Mouse (Mus musculus) heart, embryonic 14.5 days (tissue): ENCODE measurements at regions not wholly inside any gene's neighbourhood (a gene's known extent, or its start where the extent isn't known, plus 50 kb on each side); places are given as distances from the start of the nearest gene placed in this dataset.

Experiments
- ATAC-seq: fragments of 200-750 bp; cut with Nextera tagmentation; 2 replicates; pipeline ENCODE4 v1.8.0; 2017; ENCODE audit warnings: low read depth, moderate TSS enrichment; ENCODE audit not compliant: insufficient number of reproducible peaks, insufficient read depth, low FRiP score
- H3K27ac ChIP-seq, 2 experiments: fragments of 200-500 bp in 1 of 2; fragments of 300-500 bp in 1 of 2; sonication (generic) in 1 of 2; replicated peaks in 1 of 2; 2 replicates each; pipeline ENCODE4 v1.5.1; 2012 to 2014; ENCODE audit warnings: low read depth in 2 of 2, low read length in 2 of 2, control low read depth in 1 of 2, mild to moderate bottlenecking in 1 of 2, mixed read lengths in 1 of 2; ENCODE audit not compliant: control insufficient read depth in 1 of 2, insufficient read depth in 1 of 2
- H3K27me3 ChIP-seq: fragments of 300-500 bp; sonication (generic); 2 replicates; pipeline ENCODE4 v1.6.1; 2014; ENCODE audit warnings: mild to moderate bottlenecking, low read length, control low read depth; ENCODE audit not compliant: control insufficient read depth, insufficient read depth
- H3K36me3 ChIP-seq: fragments of 300-500 bp; sonication (generic); 2 replicates; pipeline ENCODE4 v1.6.1; 2014; ENCODE audit warnings: mild to moderate bottlenecking, control low read depth, low read length, mixed read lengths; ENCODE audit not compliant: control insufficient read depth, insufficient read depth
- H3K4me1 ChIP-seq, 2 experiments: fragments of 200-500 bp in 1 of 2; fragments of 300-500 bp in 1 of 2; sonication (generic) in 1 of 2; 2 replicates each; pipeline ENCODE4 v1.6.1; 2012 to 2014; ENCODE audit warnings: low read length in 2 of 2, control low read depth in 1 of 2, mixed read lengths in 1 of 2; ENCODE audit not compliant: control insufficient read depth in 2 of 2, insufficient read depth in 2 of 2
- H3K4me2 ChIP-seq: fragments of 300-500 bp; sonication (generic); 2 replicates; pipeline ENCODE4 v1.6.1; 2014; ENCODE audit warnings: mild to moderate bottlenecking, low read length
- H3K4me3 ChIP-seq, 2 experiments: fragments of 200-500 bp in 1 of 2; fragments of 300-500 bp in 1 of 2; sonication (generic) in 1 of 2; 2 replicates each; pipeline ENCODE4 v1.5.1; 2012 to 2014; ENCODE audit warnings: low read length in 2 of 2, mild to moderate bottlenecking in 2 of 2, control low read depth in 1 of 2, low read depth in 1 of 2, moderate library complexity in 1 of 2; ENCODE audit not compliant: control insufficient read depth in 1 of 2, insufficient read depth in 1 of 2
- H3K9ac ChIP-seq: fragments of 300-500 bp; sonication (generic); 2 replicates; pipeline ENCODE4 v1.6.1; 2014; ENCODE audit warnings: mild to moderate bottlenecking, low read length
- H3K9me3 ChIP-seq: fragments of 300-500 bp; sonication (generic); 2 replicates; pipeline ENCODE4 v1.6.1; 2016; ENCODE audit warnings: low read length, control low read depth; ENCODE audit not compliant: control insufficient read depth
- WGBS: fragments of 180-500 bp; shearing (Covaris S2); extraction: QIAGEN DNeasy Blood & Tissue Kit; methylation state at CpG from one replicate; pipeline ENCODE4 v1.1.7; 2014; 5-methylcytosine and 5-hydroxymethylcytosine counted together

DNA sequence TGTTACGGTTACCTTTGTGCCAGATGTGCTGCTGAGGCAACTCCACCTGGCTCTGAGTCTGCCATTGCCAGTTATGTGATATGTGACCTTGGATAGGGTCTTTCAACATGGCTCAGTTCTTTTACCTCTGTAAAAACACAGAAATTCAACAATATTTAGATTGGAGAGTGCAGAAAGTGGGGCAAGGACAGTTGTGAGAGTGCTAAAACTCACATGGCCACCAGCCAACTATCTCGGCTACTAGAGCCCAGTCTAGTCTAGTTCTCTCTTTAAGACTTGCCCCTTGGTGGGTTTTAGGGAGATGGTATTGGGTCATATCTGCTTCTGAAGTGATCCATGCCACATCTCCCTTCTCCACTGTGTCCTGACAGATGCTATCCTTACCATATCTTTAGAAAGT lies 233.0 kb downstream of the Phf14 start:
- Histone ChIP-seq H3K4me2 (no peak overlapping the region), H3K27me3 (no peaks in the 10 kb centered on the region), H3K9me3 (no peaks in the 10 kb centered on the region), H3K36me3 (no peaks in the 10 kb centered on the region), H3K4me1 (peaks cover 0 to 2% of the 10 kb centered on the region in 2 experiments; a peak in 2 of 4 replicates), H3K27ac (no peak overlapping the region), H3K4me3 (no peak overlapping the region), H3K9ac (no peak overlapping the region)
- whole genome bisulfite sequencing = 65% methylated on average over 2 of the region's 2 CpGs
- no peak for ATAC-seq

DNA sequence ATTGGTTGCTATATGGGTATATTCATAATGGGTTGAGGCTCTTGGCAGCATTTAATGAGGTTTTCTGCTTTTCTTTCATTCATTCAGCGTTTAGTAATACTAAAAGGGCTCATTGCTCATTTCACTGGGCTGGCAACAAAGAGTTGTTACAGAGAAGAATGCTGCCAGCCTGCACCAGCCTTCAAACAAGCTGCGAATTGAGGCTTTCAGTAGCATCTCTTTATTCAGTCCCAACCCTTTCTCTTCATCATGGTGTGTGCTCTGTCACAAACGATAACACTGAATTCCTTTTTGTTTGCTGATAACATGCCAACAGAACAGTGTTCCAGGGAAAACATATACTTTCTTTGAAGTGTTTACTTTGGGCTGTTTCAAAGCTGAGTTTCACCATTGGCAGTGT lies 237.6 kb downstream of the Phf14 start:
- Histone ChIP-seq H3K4me3 (no peak overlapping the region), H3K27me3 (no peaks in the 10 kb centered on the region), H3K36me3 (no peaks in the 10 kb centered on the region), H3K9ac (no peak overlapping the region), H3K9me3 (no peaks in the 10 kb centered on the region), H3K4me2 (no peak overlapping the region), H3K4me1 (peaks cover 0 to 2% of the 10 kb centered on the region in 2 experiments; a peak in 2 of 4 replicates), H3K27ac (no peak overlapping the region)
- 57% methylated on average over 3 of the region's 3 CpGs for WGBS
- no peak for ATAC-seq

DNA sequence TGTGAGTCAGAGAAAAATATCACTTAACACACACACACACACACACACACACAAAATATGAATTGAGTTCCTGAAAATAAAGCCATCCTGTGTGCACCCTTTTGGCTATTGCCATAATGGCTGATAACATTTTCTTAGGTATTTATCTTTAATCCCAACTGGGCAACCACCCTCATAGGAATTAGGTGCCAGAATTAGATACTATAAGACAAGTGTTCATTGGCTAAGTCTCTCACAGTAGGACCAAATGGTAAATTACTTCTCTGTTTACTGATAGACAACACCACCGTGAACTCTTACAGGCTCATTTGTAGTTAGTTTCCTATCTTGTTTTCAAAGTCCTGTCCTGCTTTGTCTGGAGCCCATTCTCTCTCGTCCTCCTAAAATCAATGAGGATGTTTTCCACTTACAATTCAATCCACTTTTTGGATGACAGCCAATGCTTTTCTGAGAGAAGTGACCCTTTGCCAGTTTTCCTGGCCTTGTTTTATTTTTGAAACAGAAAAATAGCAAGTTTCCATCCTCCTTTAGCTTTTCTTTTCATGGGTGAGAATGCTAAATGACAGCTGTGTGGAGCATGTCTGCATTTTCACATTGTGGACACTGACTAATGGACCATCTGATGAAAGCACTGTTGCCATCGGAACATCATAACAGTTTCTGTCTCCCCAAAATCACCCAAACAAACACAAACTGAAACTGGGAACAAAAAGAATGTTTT lies 243.2 kb downstream of the Phf14 start:
- Histone ChIP-seq H3K27ac (0 out of 4 replicates have a peak overlapping the region, but pooled peaks of 1 of the 2 experiments have one; percentile 19), H3K9ac (no peak overlapping the region), H3K36me3 (no peaks in the 10 kb centered on the region), H3K4me2 (no peak overlapping the region), H3K4me1 (no peaks in the 10 kb centered on the region), H3K9me3 (no peaks in the 10 kb centered on the region), H3K4me3 (no peak overlapping the region), H3K27me3 (no peaks in the 10 kb centered on the region)
- 43% methylated on average over 3 of the region's 3 CpGs for WGBS
- no peak for ATAC-seq

DNA sequence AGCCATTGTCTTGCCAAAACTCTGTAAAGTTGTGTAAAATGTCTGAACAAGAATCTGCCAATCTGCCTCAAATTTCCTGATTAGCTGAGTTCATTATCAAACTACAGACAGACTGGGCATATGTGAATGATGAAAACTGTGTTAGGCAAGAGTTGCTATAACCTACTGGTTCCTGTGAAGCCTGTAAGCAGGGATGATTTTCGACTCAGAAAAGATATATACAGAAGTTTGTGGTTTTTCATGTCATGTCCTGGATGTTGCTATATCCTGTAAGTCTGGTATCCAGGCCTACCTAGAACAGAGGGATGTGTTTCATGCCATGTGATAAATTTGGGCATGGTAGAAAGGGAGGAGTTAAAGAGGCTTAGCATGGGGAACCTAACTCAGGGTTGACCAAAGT lies 256.4 kb downstream of the Phf14 start:
- no peaks in the 10 kb centered on the region for H3K9me3 ChIP-seq
- ATAC-seq = no peak
- no peak overlapping the region for H3K4me3 ChIP-seq
- WGBS = 67% methylated on average over 1 of the region's 1 CpGs
- H3K27ac ChIP-seq = no peak overlapping the region
- no peak overlapping the region for H3K9ac ChIP-seq
- no peaks in the 10 kb centered on the region for H3K27me3 ChIP-seq
- no peak overlapping the region for H3K4me2 ChIP-seq
- H3K4me1 ChIP-seq = no peaks in the 10 kb centered on the region
- H3K36me3 ChIP-seq = no peaks in the 10 kb centered on the region

DNA sequence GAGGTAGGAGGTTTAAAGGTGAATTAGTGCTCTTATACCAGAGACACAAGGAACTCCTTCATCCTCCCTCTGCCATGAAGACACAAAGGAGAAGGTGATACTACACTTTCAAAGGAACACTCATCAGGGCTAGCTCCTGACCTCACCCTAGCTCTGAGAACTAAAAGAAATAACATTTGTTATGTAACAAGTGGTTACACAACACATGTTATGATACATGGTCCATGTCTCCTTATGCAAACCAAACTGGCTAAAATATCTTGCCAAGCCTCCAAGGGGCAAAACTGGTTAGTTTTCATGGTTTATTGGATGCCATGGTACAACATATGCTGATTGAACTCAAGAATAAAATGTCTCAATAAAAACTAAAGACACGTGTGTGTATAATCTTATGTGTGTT lies 260.9 kb downstream of the Phf14 start:
- Histone ChIP-seq H3K27me3 (no peaks in the 10 kb centered on the region), H3K9me3 (no peaks in the 10 kb centered on the region), H3K9ac (no peak overlapping the region), H3K27ac (no peak overlapping the region), H3K4me1 (no peaks in the 10 kb centered on the region), H3K4me3 (no peak overlapping the region), H3K36me3 (no peaks in the 10 kb centered on the region), H3K4me2 (no peak overlapping the region)
- no peak for ATAC-seq
- 81% methylated on average over 1 of the region's 1 CpGs for WGBS

DNA sequence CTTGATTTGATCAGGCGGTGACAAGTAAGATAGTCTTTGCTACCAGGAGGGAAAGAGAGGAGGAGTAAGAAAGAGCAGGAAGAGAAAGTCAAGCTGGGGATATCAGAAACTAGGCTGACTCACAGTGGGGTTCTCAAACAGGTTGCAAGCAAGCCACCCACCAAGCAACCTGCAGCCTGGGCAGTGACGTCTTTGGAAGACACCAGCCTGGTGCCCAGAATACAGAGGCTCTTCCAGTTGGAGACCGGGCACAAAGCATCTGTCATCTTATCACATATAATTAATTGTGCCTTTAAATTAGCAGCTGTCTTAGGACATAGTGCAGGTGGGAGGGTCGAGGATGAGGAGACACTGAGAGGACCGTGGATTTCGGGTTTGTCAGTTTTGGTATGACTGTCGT lies 261.8 kb downstream of the Phf14 start:
- Histone ChIP-seq H3K4me3 (no peak overlapping the region), H3K9me3 (no peaks in the 10 kb centered on the region; the same call in 1 of the 2 replicates), H3K4me1 (no peaks in the 10 kb centered on the region), H3K36me3 (no peaks in the 10 kb centered on the region), H3K27ac (no peak overlapping the region), H3K27me3 (no peaks in the 10 kb centered on the region), H3K4me2 (no peak overlapping the region), H3K9ac (no peak overlapping the region)
- no peak for ATAC-seq
- 60% methylated on average over 7 of the region's 7 CpGs for WGBS

DNA sequence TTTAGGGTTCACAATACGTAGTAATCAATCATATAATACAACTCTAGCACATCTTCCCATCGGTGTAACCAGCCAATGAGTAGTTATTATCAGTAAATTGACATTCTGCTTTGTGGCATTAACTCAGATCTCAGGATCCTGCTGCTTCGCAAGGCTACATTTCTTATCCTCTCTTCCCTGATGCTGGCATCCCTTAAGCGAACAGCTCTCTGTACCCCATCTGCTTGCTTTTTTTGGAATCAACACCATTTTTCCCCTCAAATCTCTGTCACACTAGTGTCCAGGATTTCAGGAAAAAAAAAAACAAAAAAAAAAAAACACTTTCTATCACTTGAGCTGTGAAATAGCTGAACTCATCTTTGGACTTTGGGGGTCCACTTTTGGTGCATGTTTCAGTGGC lies 263.1 kb downstream of the Phf14 start:
- Histone ChIP-seq H3K27ac (no peak overlapping the region), H3K36me3 (no peaks in the 10 kb centered on the region), H3K9ac (no peak overlapping the region), H3K4me3 (no peak overlapping the region), H3K27me3 (no peaks in the 10 kb centered on the region), H3K4me1 (no peaks in the 10 kb centered on the region), H3K4me2 (no peak overlapping the region), H3K9me3 (no peaks in the 10 kb centered on the region; the same call in 1 of the 2 replicates)
- WGBS = 75% methylated on average over 4 of the region's 4 CpGs
- no peak for ATAC-seq

DNA sequence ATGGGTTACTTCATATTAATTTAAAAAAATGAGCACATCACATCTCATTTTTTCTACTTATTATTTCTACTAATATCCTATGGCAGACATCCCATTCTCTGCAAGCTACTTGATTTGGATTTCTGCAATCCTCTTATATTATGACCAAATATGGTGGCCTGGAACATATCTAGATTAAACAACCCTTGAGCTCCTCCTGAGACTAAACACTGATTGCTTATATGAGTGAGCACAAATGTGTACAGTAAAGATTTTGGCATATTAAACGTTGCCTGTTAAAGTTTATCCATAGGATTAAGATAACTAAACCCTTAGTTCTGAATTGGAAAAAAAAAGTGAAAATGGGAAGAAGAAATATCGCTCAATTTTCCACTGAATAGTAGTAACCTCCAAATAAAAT lies 263.6 kb downstream of the Phf14 start:
- Histone ChIP-seq H3K27me3 (no peaks in the 10 kb centered on the region), H3K36me3 (no peaks in the 10 kb centered on the region), H3K4me3 (no peak overlapping the region), H3K9ac (no peak overlapping the region), H3K9me3 (no peaks in the 10 kb centered on the region; the same call in 1 of the 2 replicates), H3K4me2 (no peak overlapping the region), H3K27ac (no peak overlapping the region), H3K4me1 (no peaks in the 10 kb centered on the region)
- no peak for ATAC-seq
- 70% methylated on average over 2 of the region's 2 CpGs for WGBS
